ENCODE assay signal across 17 mouse cellular contexts in genomic region chr3:96081650-96082049, GRCm38 (mm10). TPM values are rescaled to one million over a fixed set of nuclear protein-coding genes. Genes with fewer than 3 reads are reported as not detected.
DNase-seq lines count a peak whose midpoint lies in the region; ATAC-seq lines count a peak whose summit lies in the region.
"Had no signal": no experiment of that assay in that cellular context is flagged by ENCODE, and none has a peak within 500 bp of the region (broad histone marks: within the 10 kb centered on the region; RNA-seq: fewer than 3 reads in every experiment).

No protein-coding gene starts in this region.

- intact Hi-C loops in heart, postnatal 14 days (cut with DNase I): loop anchor here (5.0 kb wide), 1 partner anchor 66 kb away; no protein-coding TSS in a partner anchor

- H3K4me1 ChIP-seq in megakaryocyte, embryonic 14.5 days: peaks cover 93% of the 10 kb centered on the region
- H3K4me1 ChIP-seq: forebrain, embryonic 13.5 days had no signal

- no peaks in the 10 kb centered on the region for H3K27me3 ChIP-seq in megakaryocyte, embryonic 14.5 days (replicated peaks)
- H3K27me3 ChIP-seq: embryonic facial prominence, embryonic 13.5 days; forebrain, embryonic 13.5 days had no signal

- H3K9me3 ChIP-seq in megakaryocyte, embryonic 14.5 days: no peaks in the 10 kb centered on the region
- H3K9me3 ChIP-seq: embryonic facial prominence, embryonic 13.5 days; forebrain, embryonic 13.5 days; hindbrain, embryonic 10.5 days had no signal

- no peak for ATAC-seq in megakaryocyte, adult 5-6 weeks (ENCODE audit: poor library complexity, severe bottlenecking)
- ATAC-seq in megakaryocyte progenitor cell, adult 5-6 weeks (replicated peaks; ENCODE audit: poor library complexity): 0 out of 2 replicates have a peak, but pooled peaks have one; percentile 44
- ATAC-seq in inflammation-experienced regulatory T-cells, adult 6 months: no peak
- ATAC-seq: forebrain, embryonic 13.5 days; forebrain, postnatal 0 days had no signal

- peak overlapping the region; percentile 38 for H3K4me3 ChIP-seq in megakaryocyte, embryonic 14.5 days (replicated peaks)
- H3K4me3 ChIP-seq: embryonic facial prominence, embryonic 13.5 days; forebrain, embryonic 13.5 days; gastrocnemius, adult 2 months; hindbrain, embryonic 10.5 days had no signal

- peaks cover 3% of the 10 kb centered on the region for H3K36me3 ChIP-seq in megakaryocyte, embryonic 14.5 days (replicated peaks; ENCODE audit: low read length)
- H3K36me3 ChIP-seq: embryonic facial prominence, embryonic 13.5 days; G1E; hindbrain, embryonic 10.5 days had no signal

- DNase-seq in heart, adult 11 months: peak; percentile 61
- DNase-seq in heart, postnatal 14 days: no peak
- no peak for DNase-seq in right cerebral cortex, postnatal 4 days
- DNase-seq: cerebellum, adult 18-20 months; cerebellum, adult 9-11 months; cerebellum, postnatal 36 days; forebrain, postnatal 0 days; gastrocnemius, postnatal 25 days had no signal

RNA-seq across cellular contexts. Expression of gene Otud7b, which starts 22.7 kb away (rescaled TPM):
- total RNA-seq in heart, postnatal 14 days (2021): 10 to 100 TPM; 49.4 to 54.4 TPM
- 9.2 and 12.9 TPM in 2 replicates for polyA plus RNA-seq in megakaryocyte, embryonic 14.5 days (2012; ENCODE audit: insufficient read depth, low replicate concordance)
- 1.2 and 1.3 TPM in 2 replicates for total RNA-seq in megakaryocyte, adult 5-6 weeks (2015)
- total RNA-seq in megakaryocyte, adult 5-6 weeks (2017): 3.1 and 4.8 TPM in 2 replicates
- total RNA-seq in megakaryocyte progenitor cell, adult 5-6 weeks (2015): 3.0 and 3.2 TPM in 2 replicates
- total RNA-seq in megakaryocyte progenitor cell, adult 5-6 weeks (2017): 4.9 and 12.7 TPM in 2 replicates
- 10 to 100 TPM in 1 of 3 experiments, 1 to 10 TPM in 2; 7.4 to 13.1 (median 9.9) TPM for polyA plus RNA-seq in inflammation-experienced regulatory T-cells, adult 6 months (2017; shearing (Covaris generic))

RNA-seq across cellular contexts. Expression of gene Vps45, which starts 23.4 kb away (rescaled TPM):
- 10 to 100 TPM; 27.7 to 29.7 TPM for total RNA-seq in heart, postnatal 14 days (2021)
- 19.1 and 19.4 TPM in 2 replicates for polyA plus RNA-seq in megakaryocyte, embryonic 14.5 days (2012; ENCODE audit: insufficient read depth, low replicate concordance)
- 23.8 and 31.2 TPM in 2 replicates for total RNA-seq in megakaryocyte, adult 5-6 weeks (2015)
- 9.5 and 11.6 TPM in 2 replicates for total RNA-seq in megakaryocyte, adult 5-6 weeks (2017)
- total RNA-seq in megakaryocyte progenitor cell, adult 5-6 weeks (2015): 26.3 and 28.4 TPM in 2 replicates
- total RNA-seq in megakaryocyte progenitor cell, adult 5-6 weeks (2017): 10.9 and 12.6 TPM in 2 replicates
- polyA plus RNA-seq in inflammation-experienced regulatory T-cells, adult 6 months (2017; shearing (Covaris generic)): 10 to 100 TPM; 21.2 to 23.9 (median 23.9) TPM
